Mouse (Mus musculus) liver, adult 2 months (tissue): ENCODE measurements around the gene Rnf144b.

Experiments used
- CTCF ChIP-seq: fragments of 200-500 bp; IDR thresholded peaks from 2 replicates; pipeline ENCODE4 v1.5.1; 2011; ENCODE audit warnings: low read depth, low read length, control low read depth
- POLR2A ChIP-seq: fragments of 200-500 bp; IDR thresholded peaks from 2 replicates; pipeline ENCODE4 v1.6.1; 2011; ENCODE audit warnings: low read length, control low read depth; ENCODE audit not compliant: insufficient read depth; ENCODE audit errors: extremely low read depth

DNA sequence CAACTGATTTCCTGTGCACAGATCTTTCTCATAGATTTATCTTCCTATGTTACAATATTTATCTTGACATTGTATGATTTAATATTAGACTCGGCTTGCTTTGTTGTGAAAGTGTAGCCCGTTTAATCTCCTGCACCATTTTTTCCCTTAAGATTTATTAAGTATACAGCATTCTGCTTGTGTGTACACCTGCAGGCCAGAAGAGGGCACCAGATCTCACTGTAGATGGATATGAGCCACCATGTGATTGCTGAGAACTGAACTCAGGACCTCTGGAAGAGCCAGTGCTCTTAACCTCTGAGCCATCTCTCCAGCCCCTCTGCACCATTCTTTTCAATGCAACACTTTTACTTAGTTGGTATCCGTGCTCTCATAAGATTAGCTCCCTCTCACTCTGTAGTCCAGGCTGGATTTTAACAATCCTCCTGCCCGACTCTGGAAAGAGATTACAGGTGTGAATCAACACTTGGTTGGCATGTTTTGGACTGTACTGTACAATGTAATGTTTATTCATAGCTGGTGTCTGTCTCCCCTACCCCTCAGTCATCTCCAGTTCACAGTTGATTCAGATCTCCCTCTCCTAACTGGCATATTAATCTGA is 41.5 kb upstream of the Rnf144b start:
- TF ChIP-seq POLR2A, result no peak
- TF ChIP-seq CTCF, result peak; percentile 44; the same call in 1 of the 2 replicates
